Mouse (Mus musculus): ENCODE measurements around the gene Ncapd3. TPM values are rescaled to one million over a fixed set of nuclear protein-coding genes. Genes with fewer than 3 reads are reported as not detected.
A peak's percentile ranks its signal among the peaks of the same experiment; 100 is the strongest.

Gene Ncapd3
- total and polyA plus RNA-seq, 2 experiments from 2014 or later, result 10.4 to 36.8 TPM

DNA sequence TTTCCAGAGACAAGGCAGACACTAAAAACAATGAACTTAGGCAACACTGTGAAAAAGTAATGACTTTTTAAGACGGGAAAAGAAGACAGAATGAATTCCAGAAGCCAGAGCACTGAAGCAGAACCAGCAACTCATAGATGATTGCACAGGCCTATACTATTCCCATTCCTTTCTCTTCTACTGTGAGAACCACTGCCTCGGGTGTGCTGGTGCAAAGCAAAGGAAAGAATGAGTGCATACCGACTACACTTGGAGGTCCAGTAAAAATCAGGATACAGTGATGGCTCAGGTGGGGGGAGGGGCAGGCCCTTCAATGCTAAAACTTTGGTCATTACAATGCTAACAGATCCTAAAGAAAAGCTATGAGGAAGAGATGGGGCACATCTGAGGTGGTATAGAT lies 36.1 kb upstream of the Ncapd3 start:
- no peak overlapping the region for H3K4me2 ChIP-seq (ENCODE audit: low read depth, low read length)
- H3K27ac ChIP-seq (ENCODE audit: low read depth), result no peak overlapping the region
- DNase-seq (ENCODE audit: low spot score) (no peak), ATAC-seq (ENCODE audit: insufficient read depth, low read depth) (no peak)
- 67% methylated on average over 3 of the region's 3 CpGs for WGBS
- H3K4me1 ChIP-seq (ENCODE audit: control insufficient read depth, insufficient read depth), result peaks cover 3% of the 10 kb centered on the region; the same call in 1 of the 2 replicates
- no peaks in the 10 kb centered on the region for H3K9me3 ChIP-seq (replicated peaks; ENCODE audit: control insufficient read depth, low read length)
- no peak overlapping the region for H3K4me3 ChIP-seq (ENCODE audit: low read depth, low read length)
- no peak for TF ChIP-seq CTCF (IDR thresholded peaks at IDR 0.05; ENCODE audit: low read depth)
- H3K27me3 ChIP-seq (ENCODE audit: control insufficient read depth, insufficient read depth, low read length), result no peaks in the 10 kb centered on the region
- H3K9ac ChIP-seq (replicated peaks; ENCODE audit: low read depth, low read length), result no peak overlapping the region
- H3K36me3 ChIP-seq (replicated peaks; ENCODE audit: control insufficient read depth, insufficient read depth, low read length), result peaks cover 36% of the 10 kb centered on the region

DNA sequence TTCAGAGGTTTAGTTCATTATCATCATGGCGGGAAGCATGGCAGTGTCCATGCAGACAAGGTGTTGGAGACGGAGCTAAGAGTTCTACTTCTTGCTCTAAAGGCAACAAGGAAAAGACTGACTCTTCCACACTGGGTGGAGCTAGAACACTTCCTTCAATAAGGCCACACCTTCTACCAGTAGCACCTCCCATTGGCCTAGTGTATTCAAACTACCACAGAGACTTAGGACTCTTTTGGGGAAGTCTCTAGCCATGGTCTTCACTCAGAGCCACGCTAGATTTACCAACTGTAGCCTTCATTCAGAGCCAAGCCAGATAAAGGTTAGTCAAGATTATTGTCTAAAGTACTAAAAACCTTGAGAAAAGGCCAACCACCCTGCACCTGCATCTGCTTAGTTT lies 32.9 kb upstream of the Ncapd3 start:
- no peak for DNase-seq (ENCODE audit: low spot score)
- Histone ChIP-seq H3K4me1 (ENCODE audit: control insufficient read depth, insufficient read depth) (peaks cover 18% of the 10 kb centered on the region), H3K27me3 (ENCODE audit: control insufficient read depth, insufficient read depth, low read length) (no peaks in the 10 kb centered on the region), H3K9ac (replicated peaks; ENCODE audit: low read depth, low read length) (no peak overlapping the region), H3K36me3 (replicated peaks; ENCODE audit: control insufficient read depth, insufficient read depth, low read length) (peaks cover 4% of the 10 kb centered on the region), H3K9me3 (replicated peaks; ENCODE audit: control insufficient read depth, low read length) (no peaks in the 10 kb centered on the region), H3K4me3 (ENCODE audit: low read depth, low read length) (no peak overlapping the region), H3K4me2 (ENCODE audit: low read depth, low read length) (no peak overlapping the region), H3K27ac (ENCODE audit: low read depth) (no peak overlapping the region)
- 85% methylated on average over 3 of the region's 3 CpGs for WGBS
- TF ChIP-seq EP300 (IDR thresholded peaks at IDR 0.05; ENCODE audit: low read depth) (no peak), CTCF (IDR thresholded peaks at IDR 0.05; ENCODE audit: low read depth) (no peak)
- no peak for ATAC-seq (ENCODE audit: insufficient read depth, low read depth)

DNA sequence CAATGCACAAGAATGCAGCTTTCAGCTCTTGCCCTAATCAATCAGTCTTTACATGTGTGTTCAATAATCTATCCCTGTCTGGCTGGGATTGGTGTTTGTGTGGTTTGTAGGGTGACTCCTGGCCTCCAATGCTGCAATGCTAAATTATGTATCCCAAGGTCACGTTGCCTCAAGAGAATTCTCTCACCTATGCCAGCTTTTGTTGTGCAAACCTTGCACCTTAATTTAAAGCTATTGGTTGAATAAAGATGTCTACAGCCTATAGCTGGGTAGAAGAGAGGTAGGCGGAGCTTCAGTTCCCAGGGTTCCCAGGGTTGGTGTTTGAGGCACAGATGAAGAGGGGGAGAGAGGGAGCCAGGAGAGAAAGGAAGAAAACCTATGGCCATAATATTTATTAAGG lies 32.5 kb upstream of the Ncapd3 start:
- H3K36me3 ChIP-seq (replicated peaks; ENCODE audit: control insufficient read depth, insufficient read depth, low read length), result no peaks in the 10 kb centered on the region
- no peak overlapping the region for H3K27ac ChIP-seq (ENCODE audit: low read depth)
- no peaks in the 10 kb centered on the region for H3K27me3 ChIP-seq (ENCODE audit: control insufficient read depth, insufficient read depth, low read length)
- peaks cover 18% of the 10 kb centered on the region for H3K4me1 ChIP-seq (ENCODE audit: control insufficient read depth, insufficient read depth)
- TF ChIP-seq CTCF (IDR thresholded peaks at IDR 0.05; ENCODE audit: low read depth), result no peak
- TF ChIP-seq EP300 (IDR thresholded peaks at IDR 0.05; ENCODE audit: low read depth), result no peak
- 91% methylated on average over 2 of the region's 2 CpGs for WGBS
- no peak overlapping the region for H3K4me3 ChIP-seq (ENCODE audit: low read depth, low read length)
- no peak overlapping the region for H3K4me2 ChIP-seq (ENCODE audit: low read depth, low read length)
- DNase-seq (ENCODE audit: low spot score) (no peak), ATAC-seq (ENCODE audit: insufficient read depth, low read depth) (no peak)
- no peak overlapping the region for H3K9ac ChIP-seq (replicated peaks; ENCODE audit: low read depth, low read length)
- no peaks in the 10 kb centered on the region for H3K9me3 ChIP-seq (replicated peaks; ENCODE audit: control insufficient read depth, low read length)

DNA sequence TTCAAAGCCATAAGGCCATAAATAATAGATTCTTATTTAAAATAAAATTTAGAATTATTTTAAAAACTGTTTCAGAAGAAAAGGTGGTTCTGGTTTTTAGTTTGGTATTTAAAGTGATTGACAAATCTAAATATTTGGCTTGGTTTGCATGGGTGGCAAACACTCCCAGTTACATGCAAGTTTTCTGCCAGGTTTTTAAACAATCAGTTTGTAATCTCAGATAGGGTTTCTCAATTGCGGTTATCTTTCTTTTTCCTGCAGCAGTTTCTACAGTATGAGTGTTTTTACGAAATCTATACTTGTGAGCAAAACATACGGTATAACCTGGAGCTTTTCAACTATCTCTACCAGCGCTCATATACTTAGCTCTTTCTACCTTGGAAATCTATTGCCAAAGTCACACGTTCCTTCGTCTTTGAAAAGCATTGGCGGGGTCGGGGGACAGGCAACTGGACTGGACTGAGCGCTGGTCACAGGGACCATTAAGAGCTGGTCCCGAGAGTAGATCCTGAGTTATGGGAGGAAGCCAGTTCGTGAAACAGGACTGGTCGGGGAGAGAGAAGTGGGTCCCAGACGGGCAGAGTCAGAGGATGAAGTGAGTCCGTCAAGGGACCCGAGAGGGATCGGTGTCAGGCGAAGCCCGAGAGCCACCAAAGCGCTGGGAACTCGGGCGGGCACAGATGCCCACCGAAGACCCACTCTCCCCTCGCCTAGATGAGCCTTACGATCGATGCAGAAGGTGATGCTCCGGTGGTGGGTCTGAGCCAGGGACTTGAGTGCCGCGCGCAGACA lies 31.1 kb upstream of the Ncapd3 start:
- H3K27ac ChIP-seq (ENCODE audit: low read depth), result peak overlapping the region; percentile 71
- WGBS, result 1% methylated on average over 29 of the region's 29 CpGs

DNA sequence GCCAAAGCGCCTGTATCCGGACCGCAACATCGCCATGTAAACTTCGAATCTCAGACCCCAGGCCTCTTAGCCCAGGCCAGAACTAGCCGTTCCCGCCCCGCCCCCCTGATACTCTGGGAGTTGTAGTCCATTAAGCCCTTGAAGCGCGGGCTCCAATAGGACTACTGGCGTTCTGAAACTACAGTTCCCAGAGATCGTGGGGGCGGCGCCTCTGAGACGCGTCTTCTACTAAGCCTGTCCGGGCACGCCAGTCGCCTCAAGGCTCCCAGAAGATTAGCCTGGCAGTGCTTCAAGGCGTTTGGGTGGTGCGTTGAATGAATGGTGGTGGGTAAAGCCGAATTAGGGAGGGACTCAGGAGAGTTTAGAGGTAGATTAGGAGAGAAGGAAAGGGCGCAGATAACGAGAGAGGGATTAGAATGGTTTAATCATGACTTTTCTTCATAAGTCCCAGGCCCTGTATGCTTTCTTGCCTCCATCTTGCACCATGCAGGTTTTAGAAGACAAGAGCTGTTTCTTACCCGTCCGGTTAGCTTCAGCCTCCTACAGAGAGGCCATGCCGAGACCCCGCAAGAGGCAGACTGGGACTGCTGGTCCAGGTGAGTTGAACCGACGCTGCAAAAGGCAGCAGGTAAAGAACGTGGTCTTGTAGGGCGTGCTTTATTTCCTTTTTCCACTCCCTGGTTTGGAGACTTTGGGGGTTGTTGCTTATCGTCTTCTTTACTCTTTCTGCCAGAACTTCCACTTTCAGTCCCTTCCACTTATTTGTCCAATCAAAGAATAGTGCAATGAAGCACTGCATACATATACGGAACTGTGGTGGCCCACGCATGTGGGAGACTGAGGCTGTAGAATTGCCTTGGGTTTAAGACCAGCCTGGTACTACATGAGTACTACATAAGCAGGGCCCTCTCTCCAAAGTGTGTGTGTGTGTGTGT lies 30.2 kb upstream of the Ncapd3 start, which contains the start of the genes Acad8 and Thyn1:
Gene Acad8, minus strand, starts transcription at position 106 of the 935 bp plus-strand sequence.
Gene Thyn1, plus strand, starts transcription at position 250 of the 935 bp plus-strand sequence.
- H3K4me2 ChIP-seq (ENCODE audit: low read depth, low read length), result peak within 1 kb of the TSS; percentile 92
- H3K27ac ChIP-seq (ENCODE audit: low read depth), result peak within 1 kb of the TSS; percentile 71
- H3K4me3 ChIP-seq (ENCODE audit: low read depth, low read length), result peak within 1 kb of the TSS; percentile 89
- peaks cover 17% of the 10 kb centered on the region for H3K36me3 ChIP-seq (replicated peaks; ENCODE audit: control insufficient read depth, insufficient read depth, low read length)
- peak within 1 kb of the TSS; percentile 86 for H3K9ac ChIP-seq (replicated peaks; ENCODE audit: low read depth, low read length)
- TF ChIP-seq CTCF (IDR thresholded peaks at IDR 0.05; ENCODE audit: low read depth) (no peak), EP300 (IDR thresholded peaks at IDR 0.05; ENCODE audit: low read depth) (no peak)
- no peaks in the 10 kb centered on the region for H3K27me3 ChIP-seq (ENCODE audit: control insufficient read depth, insufficient read depth, low read length)
- H3K4me1 ChIP-seq (ENCODE audit: control insufficient read depth, insufficient read depth), result peaks cover 18% of the 10 kb centered on the region
- 1% methylated on average over 35 of the region's 35 CpGs for WGBS
- ATAC-seq (ENCODE audit: insufficient read depth, low read depth) (peak; percentile 100), DNase-seq (ENCODE audit: low spot score) (peak; percentile 96)
- H3K9me3 ChIP-seq (replicated peaks; ENCODE audit: control insufficient read depth, low read length), result no peaks in the 10 kb centered on the region

More for the DNA sequence above, 31.1 kb upstream of the Ncapd3 start:
- ATAC-seq (ENCODE audit: insufficient read depth, low read depth), result peak; percentile 31
- peak overlapping the region; percentile 89 for H3K4me3 ChIP-seq (ENCODE audit: low read depth, low read length)
- H3K27me3 ChIP-seq (ENCODE audit: control insufficient read depth, insufficient read depth, low read length), result no peaks in the 10 kb centered on the region
- peaks cover 8% of the 10 kb centered on the region for H3K36me3 ChIP-seq (replicated peaks; ENCODE audit: control insufficient read depth, insufficient read depth, low read length)
- DNase-seq (ENCODE audit: low spot score), result peak; percentile 30
- no peak for TF ChIP-seq CTCF (IDR thresholded peaks at IDR 0.05; ENCODE audit: low read depth)
- no peak for TF ChIP-seq EP300 (IDR thresholded peaks at IDR 0.05; ENCODE audit: low read depth)
- H3K4me2 ChIP-seq (ENCODE audit: low read depth, low read length), result peak overlapping the region; percentile 92
- peak overlapping the region; percentile 86 for H3K9ac ChIP-seq (replicated peaks; ENCODE audit: low read depth, low read length)
- no peaks in the 10 kb centered on the region for H3K9me3 ChIP-seq (replicated peaks; ENCODE audit: control insufficient read depth, low read length)
- H3K4me1 ChIP-seq (ENCODE audit: control insufficient read depth, insufficient read depth), result peaks cover 18% of the 10 kb centered on the region
